Mouse (Mus musculus) C2C12 (cell line): Measurements from ENCODE around the gene Ceacam1.

Source experiments
- CEBPB ChIP-seq: IDR thresholded peaks from one replicate; pipeline ENCODE4 v1.6.1; 2011; ENCODE audit warnings: low read depth, mild to moderate bottlenecking, control low read depth, moderate library complexity
- CTCF ChIP-seq: IDR thresholded peaks from one replicate; pipeline ENCODE4 v1.5.1; 2011; ENCODE audit not compliant: control insufficient read depth, insufficient read depth, insufficient read length
- FOSL1 ChIP-seq: IDR thresholded peaks from one replicate; pipeline ENCODE4 v1.8.0; 2011; ENCODE audit warnings: mild to moderate bottlenecking, low read length; ENCODE audit not compliant: poor library complexity, insufficient read depth, severe bottlenecking
- MAX ChIP-seq: IDR thresholded peaks from one replicate; pipeline ENCODE4 v1.6.1; 2011; ENCODE audit warnings: mild to moderate bottlenecking, control low read depth
- MYOD1 ChIP-seq: IDR thresholded peaks from one replicate; pipeline ENCODE4 v1.6.1; 2011; ENCODE audit warnings: low read depth; ENCODE audit not compliant: control insufficient read depth, insufficient read length
- USF1 ChIP-seq: IDR thresholded peaks from one replicate; pipeline ENCODE4 v1.6.1; 2011; ENCODE audit warnings: low read depth, mild to moderate bottlenecking, control low read depth, moderate library complexity

DNA sequence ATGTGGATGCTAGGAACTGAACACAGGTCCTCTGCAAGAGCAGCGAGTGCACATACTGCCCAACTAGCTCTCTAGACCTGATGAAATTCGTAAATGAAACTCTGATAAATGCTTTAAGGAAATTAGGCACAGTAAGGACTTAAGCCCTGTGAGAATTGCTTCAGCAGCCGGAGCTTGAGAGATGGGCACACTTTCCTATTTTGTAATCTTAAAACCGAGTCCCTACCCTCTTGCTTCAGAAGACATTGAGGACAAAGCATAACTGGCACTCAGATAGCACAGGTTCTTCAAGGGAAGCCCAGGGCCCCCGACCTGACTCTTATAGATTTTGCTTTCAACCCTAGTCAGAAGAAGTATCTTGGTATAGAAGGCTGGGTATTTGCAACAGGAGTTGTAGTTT is 50.3 kb downstream of the Ceacam1 start:
- no peak for TF ChIP-seq CTCF
- TF ChIP-seq CEBPB = no peak
- no peak for TF ChIP-seq USF1
- no peak for TF ChIP-seq FOSL1
- no peak for TF ChIP-seq MAX
- TF ChIP-seq MYOD1 = no peak
